Mouse (Mus musculus): ENCODE data around the gene Dchs2.

- no peak for TF ChIP-seq CTCF (IDR thresholded peaks at IDR 0.05; ENCODE audit: low read depth)
- no peak for TF ChIP-seq EP300 (IDR thresholded peaks at IDR 0.05; ENCODE audit: low read depth)
Measured at GRCm38 (mm10) chr3:83369871-83370270, 242.1 kb downstream of the Dchs2 start.

Measured in heart, postnatal 0 days (tissue).